Mouse (Mus musculus) embryonic facial prominence, embryonic 10.5 days (tissue): ENCODE measurements around the gene St3gal4. TPM values are rescaled to one million over a fixed set of nuclear protein-coding genes. Genes with fewer than 3 reads are reported as not detected.

Source experiments
- DNase-seq: peaks from one replicate; pipeline ENCODE4 v3.0.0-alpha.2; 2017; ENCODE audit warnings: low spot score
- H3K27ac ChIP-seq: fragments of 300-500 bp; sonication (generic); replicated peaks from 2 replicates; pipeline ENCODE4 v1.5.1; 2016; ENCODE audit warnings: mild to moderate bottlenecking
- H3K27me3 ChIP-seq: fragments of 300-500 bp; sonication (generic); replicated peaks from 2 replicates; pipeline ENCODE4 v1.6.1; 2016; ENCODE audit warnings: low read depth, mild to moderate bottlenecking; ENCODE audit not compliant: poor library complexity, severe bottlenecking
- H3K36me3 ChIP-seq: fragments of 300-500 bp; sonication (generic); replicated peaks from 2 replicates; pipeline ENCODE4 v1.6.1; 2016; ENCODE audit warnings: mild to moderate bottlenecking, moderate library complexity
- H3K4me1 ChIP-seq: fragments of 300-500 bp; sonication (generic); 2 replicates; pipeline ENCODE4 v1.6.1; 2016
- H3K4me3 ChIP-seq: fragments of 300-500 bp; sonication (generic); 2 replicates; pipeline ENCODE4 v1.5.1; 2016; ENCODE audit warnings: mild to moderate bottlenecking, moderate library complexity
- H3K9me3 ChIP-seq: fragments of 300-500 bp; sonication (generic); 2 replicates; pipeline ENCODE4 v1.6.1; 2016; ENCODE audit warnings: mild to moderate bottlenecking
- WGBS: fragments of 180-500 bp; shearing (Covaris S2); methylation state at CpG from one replicate; pipeline ENCODE4 v1.1.7; 2016; 5-methylcytosine and 5-hydroxymethylcytosine counted together
- polyA plus RNA-seq: library from polyadenylated mRNA; unstranded; fragments of >200 nt; fragmentation: Nextera tagmentation; extraction: Ambion mirVana; gene quantifications from 2 replicates; pipeline ENCODE4 v1.2.1, GENCODE M21; 2016

The St3gal4 gene
- polyA plus RNA-seq, 1 experiment from 2014 or later = 18.7 TPM

DNA sequence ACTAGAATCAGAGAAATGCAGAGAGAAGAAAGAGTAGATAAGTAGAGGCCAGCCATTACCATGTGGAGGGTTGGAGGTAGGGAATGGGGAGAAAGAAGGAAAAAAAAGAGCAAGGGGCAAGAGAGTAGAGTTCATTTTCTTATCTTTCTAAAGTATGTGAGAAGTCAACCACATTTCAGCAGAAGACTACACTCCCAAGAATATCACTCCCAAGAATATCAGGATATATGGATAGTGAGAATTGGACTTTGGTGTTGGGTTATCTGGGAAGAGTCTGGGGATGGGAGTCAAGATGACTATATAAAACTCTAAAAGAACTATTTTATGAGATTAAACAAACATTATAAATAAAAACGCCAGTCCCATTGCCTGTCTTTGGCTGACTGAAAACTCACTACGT, 26.2 kb downstream of the St3gal4 start:
- H3K9me3 ChIP-seq = no peaks in the 10 kb centered on the region
- no peak overlapping the region for H3K27ac ChIP-seq
- DNase-seq = no peak
- 0 out of 2 replicates have a peak, but pooled peaks cover 5% of the 10 kb centered on the region for H3K4me1 ChIP-seq
- no peak overlapping the region for H3K4me3 ChIP-seq
- no peaks in the 10 kb centered on the region for H3K27me3 ChIP-seq
- H3K36me3 ChIP-seq = no peaks in the 10 kb centered on the region
- 92% methylated on average over 2 of the region's 2 CpGs for WGBS

GRCm38 (mm10) chr9:35061446-35061845, 57.6 kb downstream of the St3gal4 start:
- H3K4me1 ChIP-seq = no peaks in the 10 kb centered on the region
- H3K27ac ChIP-seq = no peak overlapping the region
- H3K27me3 ChIP-seq = no peaks in the 10 kb centered on the region
- H3K9me3 ChIP-seq = no peaks in the 10 kb centered on the region
- WGBS = 83% methylated on average over 2 of the region's 2 CpGs
- no peaks in the 10 kb centered on the region for H3K36me3 ChIP-seq
- no peak overlapping the region for H3K4me3 ChIP-seq
- DNase-seq = no peak

DNA sequence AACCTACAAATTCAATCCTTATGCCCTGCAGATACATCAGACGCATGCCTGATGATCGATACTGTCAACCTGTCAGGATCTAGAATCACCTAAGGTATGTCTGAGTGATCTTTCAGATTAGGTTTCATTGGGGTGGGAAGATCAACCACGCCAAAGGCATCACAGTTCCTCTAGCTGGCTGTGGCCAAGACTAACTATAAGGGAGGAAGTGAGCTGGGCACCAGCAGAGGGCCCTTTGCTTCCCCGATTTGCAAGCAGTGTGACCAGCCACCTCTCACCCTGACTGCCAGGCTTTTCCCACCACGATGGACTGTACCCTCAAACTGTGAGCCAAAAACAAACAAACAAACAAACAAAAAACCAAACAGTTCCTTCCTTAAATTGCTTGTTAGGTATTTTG, 59.2 kb downstream of the St3gal4 start:
- H3K27ac ChIP-seq = no peak overlapping the region
- H3K9me3 ChIP-seq = no peaks in the 10 kb centered on the region
- WGBS = 89% methylated on average over 5 of the region's 5 CpGs
- H3K4me3 ChIP-seq = no peak overlapping the region
- H3K4me1 ChIP-seq = no peaks in the 10 kb centered on the region
- H3K27me3 ChIP-seq = no peaks in the 10 kb centered on the region
- peaks cover 5% of the 10 kb centered on the region; the same call in 1 of the 2 replicates for H3K36me3 ChIP-seq
- no peak for DNase-seq

DNA sequence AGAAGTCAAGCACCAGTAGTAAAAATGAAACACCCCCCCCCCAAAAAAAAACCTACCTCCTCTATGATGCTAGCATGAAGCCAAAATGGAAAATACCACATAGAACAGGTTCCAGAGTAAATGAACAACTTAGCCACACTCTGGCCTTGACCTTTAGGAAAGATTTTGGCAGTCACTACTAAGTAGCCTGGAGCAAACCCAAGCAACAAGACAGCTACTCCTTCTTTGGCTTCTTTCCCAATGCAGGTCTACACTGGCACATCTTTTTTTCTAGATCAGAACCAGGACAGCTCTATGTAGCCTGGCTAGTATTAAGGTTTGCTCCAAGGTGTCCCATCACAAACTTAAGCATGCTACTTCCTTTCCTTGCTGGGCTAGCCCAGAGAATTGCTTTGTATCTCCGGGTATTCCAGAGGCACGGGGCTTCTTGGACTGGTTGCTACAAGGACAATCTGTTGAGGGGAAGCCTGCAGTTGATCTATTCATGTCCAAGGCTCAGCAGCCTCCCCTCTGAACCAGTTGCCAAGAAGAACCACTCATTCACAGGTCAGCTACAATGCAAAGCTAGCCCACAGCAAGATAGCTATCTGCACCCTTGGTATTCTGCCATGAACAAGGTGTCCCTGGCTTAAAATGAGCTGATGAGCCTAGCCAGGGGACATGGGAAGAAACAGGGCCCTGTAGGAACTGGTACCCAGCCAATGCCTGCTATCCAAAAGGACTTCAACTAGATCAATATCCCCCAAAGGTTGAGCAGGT, 60.3 kb downstream of the St3gal4 start:
- H3K27me3 ChIP-seq = no peaks in the 10 kb centered on the region
- WGBS = 91% methylated on average over 2 of the region's 2 CpGs
- no peak overlapping the region for H3K27ac ChIP-seq
- no peaks in the 10 kb centered on the region for H3K4me1 ChIP-seq
- peak; percentile 5 for DNase-seq
- no peak overlapping the region for H3K4me3 ChIP-seq
- no peaks in the 10 kb centered on the region for H3K9me3 ChIP-seq
- H3K36me3 ChIP-seq = peaks cover 11% of the 10 kb centered on the region

- Histone ChIP-seq H3K36me3 (peaks cover 14% of the 10 kb centered on the region), H3K27me3 (no peaks in the 10 kb centered on the region), H3K4me1 (no peaks in the 10 kb centered on the region), H3K27ac (no peak overlapping the region), H3K9me3 (no peaks in the 10 kb centered on the region), H3K4me3 (no peak overlapping the region)
- 92% methylated on average over 4 of the region's 4 CpGs for WGBS
- no peak for DNase-seq
These were observed 60.9 kb downstream of the St3gal4 start for GRCm38 (mm10) chr9:35058186-35058585.

- Histone ChIP-seq H3K4me3 (no peak overlapping the region), H3K27me3 (no peaks in the 10 kb centered on the region), H3K27ac (no peak overlapping the region), H3K4me1 (no peaks in the 10 kb centered on the region), H3K36me3 (peaks cover 20% of the 10 kb centered on the region), H3K9me3 (no peaks in the 10 kb centered on the region)
- no peak for DNase-seq
- WGBS = 85% methylated on average over 6 of the region's 6 CpGs
These were observed 61.4 kb downstream of the St3gal4 start for GRCm38 (mm10) chr9:35057631-35058030.

GRCm38 (mm10) chr9:35056611-35057010, 62.5 kb downstream of the St3gal4 start:
- Histone ChIP-seq H3K27ac (no peak overlapping the region), H3K27me3 (no peaks in the 10 kb centered on the region), H3K4me3 (no peak overlapping the region), H3K4me1 (no peaks in the 10 kb centered on the region), H3K9me3 (no peaks in the 10 kb centered on the region), H3K36me3 (peaks cover 30% of the 10 kb centered on the region)
- DNase-seq = no peak
- 88% methylated on average over 3 of the region's 3 CpGs for WGBS

DNA sequence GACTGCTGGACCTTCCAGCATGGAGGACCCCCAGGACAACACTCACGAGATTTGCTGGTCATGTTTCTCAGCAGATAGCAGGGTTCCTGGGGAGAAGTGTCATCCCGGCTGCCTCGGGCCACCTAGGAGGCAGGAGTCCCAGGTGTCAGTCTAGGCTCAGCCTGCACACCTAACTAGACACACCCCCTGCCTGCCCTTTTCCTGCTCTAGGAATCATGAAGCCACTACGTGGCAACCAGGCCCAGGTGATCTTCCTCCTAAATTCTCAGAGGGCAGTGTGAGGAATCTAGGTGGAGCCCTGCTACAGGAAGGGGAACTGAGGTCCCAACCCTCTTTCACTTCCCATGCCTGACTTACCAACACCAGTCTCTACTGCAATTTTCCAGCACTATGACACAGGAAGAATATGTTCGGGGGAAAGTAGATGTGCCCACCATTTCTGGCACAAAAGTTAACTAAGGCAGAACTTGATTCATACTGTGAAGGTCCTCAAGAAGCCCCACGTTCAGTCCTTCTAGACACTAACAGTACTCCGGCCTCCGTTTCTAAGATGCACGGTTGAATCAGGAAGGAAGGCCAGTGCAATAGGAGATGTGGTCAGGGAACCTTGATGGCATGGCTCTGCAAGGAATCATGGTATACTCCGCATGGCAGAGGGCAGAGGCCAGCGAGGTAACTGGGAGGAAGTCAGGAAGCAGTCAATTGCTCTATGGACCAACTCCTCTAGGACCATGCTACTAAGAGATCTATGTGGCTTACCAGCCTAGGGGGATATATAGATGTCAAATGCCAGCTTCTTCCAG, 63.3 kb downstream of the St3gal4 start:
- Histone ChIP-seq H3K9me3 (no peaks in the 10 kb centered on the region), H3K4me3 (no peak overlapping the region), H3K4me1 (no peaks in the 10 kb centered on the region), H3K27me3 (no peaks in the 10 kb centered on the region), H3K36me3 (peaks cover 38% of the 10 kb centered on the region), H3K27ac (no peak overlapping the region)
- WGBS = 89% methylated on average over 11 of the region's 11 CpGs
- DNase-seq = no peak

- Histone ChIP-seq H3K27ac (no peak overlapping the region), H3K9me3 (no peaks in the 10 kb centered on the region), H3K27me3 (no peaks in the 10 kb centered on the region), H3K4me3 (no peak overlapping the region), H3K4me1 (no peaks in the 10 kb centered on the region), H3K36me3 (peaks cover 52% of the 10 kb centered on the region)
- peak; percentile 5 for DNase-seq
- WGBS = 87% methylated on average over 3 of the region's 3 CpGs
These were observed 65.4 kb downstream of the St3gal4 start for GRCm38 (mm10) chr9:35053669-35054068.

DNA sequence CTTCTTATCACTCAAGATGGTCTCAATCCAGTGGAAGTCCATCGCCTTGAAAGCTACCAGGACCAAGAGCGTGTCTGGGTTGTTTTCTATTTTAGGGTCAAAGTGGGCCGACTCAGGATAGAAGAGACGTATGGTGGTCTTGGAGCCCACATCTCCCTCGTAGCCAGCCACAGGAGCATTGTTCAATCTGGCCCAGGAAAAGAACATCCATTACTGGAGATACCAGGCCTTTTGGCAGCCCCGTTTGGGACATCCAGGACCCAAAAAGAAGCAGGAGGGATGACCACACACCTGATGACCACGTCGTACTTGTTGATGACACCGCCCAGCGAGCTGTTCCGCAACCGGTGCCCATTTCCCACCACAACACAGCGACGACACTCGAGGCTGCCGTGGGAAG, 66.0 kb downstream of the St3gal4 start:
- Histone ChIP-seq H3K4me1 (no peaks in the 10 kb centered on the region), H3K4me3 (no peak overlapping the region), H3K9me3 (no peaks in the 10 kb centered on the region), H3K27me3 (no peaks in the 10 kb centered on the region), H3K27ac (no peak overlapping the region), H3K36me3 (peaks cover 54% of the 10 kb centered on the region)
- 93% methylated on average over 16 of the region's 16 CpGs for WGBS
- DNase-seq = peak; percentile 5

DNA sequence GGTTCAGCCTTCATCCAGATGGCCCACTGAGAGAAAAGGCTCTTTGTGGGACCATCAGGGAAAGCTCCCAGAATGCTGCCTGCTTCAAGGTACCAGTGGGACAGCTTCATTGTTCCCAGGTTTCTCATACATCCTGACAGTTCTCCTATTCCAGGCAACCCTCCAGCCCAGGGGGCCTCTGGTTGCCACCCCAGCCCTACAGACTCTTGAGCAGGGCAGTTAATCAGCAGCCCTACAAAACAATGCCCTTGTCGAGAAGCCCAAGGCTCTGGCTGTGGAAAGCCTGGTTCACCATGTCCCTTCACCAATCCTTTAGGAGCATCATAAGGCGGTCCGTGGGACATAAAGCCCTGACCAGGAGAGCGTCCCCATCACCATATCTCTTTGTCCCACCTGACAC, 66.4 kb downstream of the St3gal4 start:
- Histone ChIP-seq H3K36me3 (peaks cover 58% of the 10 kb centered on the region), H3K9me3 (no peaks in the 10 kb centered on the region), H3K4me3 (no peak overlapping the region), H3K4me1 (no peaks in the 10 kb centered on the region), H3K27ac (no peak overlapping the region), H3K27me3 (no peaks in the 10 kb centered on the region)
- no peak for DNase-seq
- WGBS = 93% methylated on average over 4 of the region's 4 CpGs

DNA sequence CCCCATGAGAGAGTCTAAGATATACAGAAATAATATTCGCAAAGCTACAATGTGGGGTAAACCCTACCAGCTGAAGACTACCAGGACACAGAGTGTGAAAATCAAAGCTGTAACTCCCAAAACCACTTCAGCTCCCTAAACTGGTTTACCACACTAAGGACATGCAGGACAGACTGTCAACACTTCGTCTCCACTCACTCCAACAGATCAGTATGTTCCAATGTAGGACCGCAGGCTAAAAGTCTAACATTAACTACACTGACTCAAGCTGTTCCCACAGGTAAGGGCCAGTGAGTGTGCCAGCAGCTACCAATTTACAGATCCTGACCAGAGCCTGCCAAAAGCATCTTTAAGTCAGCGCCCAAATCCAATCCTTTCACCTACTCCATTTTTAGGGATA, 67.4 kb downstream of the St3gal4 start:
- H3K4me3 ChIP-seq = no peak overlapping the region
- no peaks in the 10 kb centered on the region for H3K4me1 ChIP-seq
- DNase-seq = peak; percentile 6
- WGBS = 90% methylated on average over 4 of the region's 4 CpGs
- H3K27ac ChIP-seq = no peak overlapping the region
- H3K9me3 ChIP-seq = no peaks in the 10 kb centered on the region
- H3K36me3 ChIP-seq = peaks cover 68% of the 10 kb centered on the region
- H3K27me3 ChIP-seq = no peaks in the 10 kb centered on the region
